Mouse (Mus musculus): ENCODE measurements around the gene Bloc1s5.

The Bloc1s5 gene

DNA sequence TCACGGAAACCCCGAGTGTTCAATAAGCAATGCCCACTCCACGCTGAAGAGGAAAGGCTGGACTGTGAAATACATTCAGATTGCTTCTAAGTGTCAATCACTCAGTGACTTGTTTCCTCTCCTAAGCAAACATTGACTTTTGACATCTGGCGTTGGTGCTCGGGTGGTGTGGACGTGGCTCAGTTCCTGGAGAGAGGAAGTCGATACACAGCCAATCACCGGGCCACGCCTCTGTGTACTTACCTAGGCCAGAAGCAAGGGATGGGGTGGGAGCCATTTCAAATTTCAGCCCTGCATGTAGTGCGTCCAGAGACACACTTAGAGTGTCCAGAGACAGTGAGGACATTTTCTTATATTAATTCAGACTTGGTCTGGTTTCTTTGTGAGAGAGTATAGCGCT lies 80.3 kb downstream of the Bloc1s5 start:
- WGBS, result 83% methylated on average over 11 of the region's 11 CpGs

DNA sequence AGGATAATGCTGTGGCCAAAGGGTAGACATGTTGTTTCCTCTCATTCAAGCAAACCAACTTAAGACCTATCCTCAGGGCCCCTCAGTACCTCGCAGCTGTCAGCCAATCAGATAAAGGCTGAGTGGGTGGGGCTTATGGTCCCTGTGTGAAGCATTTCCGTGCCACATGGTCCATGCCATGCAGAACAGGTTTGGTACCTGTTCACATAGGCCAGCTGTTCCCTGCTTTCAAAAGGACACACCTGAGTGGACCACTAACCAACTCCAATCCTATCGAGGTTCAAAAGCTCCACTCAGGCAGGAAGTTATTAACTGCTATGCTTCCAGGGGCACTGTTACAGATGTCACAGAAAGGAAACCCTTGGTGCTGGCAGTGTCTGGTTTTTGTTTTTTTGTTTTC lies 80.7 kb downstream of the Bloc1s5 start:
- 75% methylated on average over 3 of the region's 3 CpGs for WGBS

DNA sequence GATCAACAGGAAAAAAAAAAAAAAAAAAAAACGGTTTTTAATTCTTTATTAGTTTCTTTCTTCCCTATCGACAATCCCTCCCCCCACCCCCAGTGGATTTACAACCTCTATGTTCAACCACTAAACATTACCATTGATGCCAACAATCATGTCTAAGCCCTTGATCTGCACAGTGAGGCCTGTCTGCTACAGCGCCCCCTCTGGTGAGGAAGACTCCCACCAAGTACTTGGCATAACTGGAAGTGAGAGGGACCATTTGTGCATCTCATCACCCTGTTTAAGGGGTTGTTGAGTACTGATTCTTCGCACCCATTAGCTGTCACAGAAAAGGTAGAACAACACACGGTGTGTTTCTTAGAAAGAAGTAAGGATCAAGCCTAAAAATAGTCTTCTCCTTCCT lies 86.2 kb downstream of the Bloc1s5 start:
- 70% methylated on average over 5 of the region's 5 CpGs for WGBS

DNA sequence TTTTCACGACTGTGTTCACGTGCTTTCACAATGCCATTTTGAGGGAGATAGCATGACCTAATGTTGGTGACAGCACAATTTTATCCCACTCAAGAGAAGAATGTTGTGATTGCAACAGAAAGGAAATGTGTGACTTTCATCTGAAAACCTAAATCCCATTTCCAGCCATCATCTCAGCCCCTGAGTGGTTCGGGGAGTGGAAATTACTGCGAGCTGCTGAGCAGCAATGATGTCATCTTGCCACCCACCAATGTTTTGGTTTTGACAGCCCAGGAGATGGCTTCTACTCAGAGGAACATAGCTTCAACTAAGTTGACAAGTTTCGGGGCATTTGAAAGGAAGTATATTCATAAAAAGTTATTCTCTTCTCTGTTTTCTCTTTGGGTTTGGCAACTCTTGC lies 87.2 kb downstream of the Bloc1s5 start:
- WGBS, result 77% methylated on average over 5 of the region's 5 CpGs

DNA sequence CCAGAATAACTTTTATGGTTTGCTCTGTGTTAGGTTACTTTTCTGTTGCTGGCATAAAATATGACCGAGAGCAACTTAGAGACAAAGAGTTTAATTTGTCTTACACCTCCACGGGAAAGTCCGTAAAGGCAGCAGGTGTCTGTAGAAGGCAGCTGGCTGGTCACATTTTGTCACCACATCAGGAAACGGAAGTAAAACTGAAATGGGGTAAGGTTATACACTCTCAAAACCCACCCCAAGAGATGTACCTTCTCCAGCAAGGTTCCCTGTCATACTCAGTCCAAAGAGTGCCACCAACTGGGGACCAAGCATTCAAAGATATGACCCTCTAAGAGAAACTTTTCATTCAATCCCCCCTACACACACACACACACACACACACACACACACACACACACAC lies 88.2 kb downstream of the Bloc1s5 start:
- WGBS, result 94% methylated on average over 4 of the region's 4 CpGs

DNA sequence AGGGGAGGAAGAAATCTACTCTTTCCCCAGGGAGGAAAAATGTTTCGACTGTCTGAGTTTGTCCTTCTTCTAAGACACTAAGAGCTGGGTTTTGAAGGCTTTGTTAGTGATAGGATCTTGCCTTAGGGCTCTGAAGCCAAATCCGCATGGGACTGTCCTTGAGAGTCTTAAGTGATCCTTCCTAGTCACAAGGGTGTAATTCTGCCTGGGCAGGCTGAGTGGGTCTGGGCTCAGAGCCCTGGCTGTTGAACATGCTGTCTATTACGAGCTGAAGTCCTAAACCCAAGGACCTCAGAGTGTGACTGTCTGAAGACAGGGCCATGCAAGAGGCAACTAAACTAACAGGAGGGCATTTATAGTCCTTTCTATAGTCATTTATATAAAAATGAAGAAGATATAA lies 89.4 kb downstream of the Bloc1s5 start:
- 64% methylated on average over 3 of the region's 3 CpGs for WGBS

DNA sequence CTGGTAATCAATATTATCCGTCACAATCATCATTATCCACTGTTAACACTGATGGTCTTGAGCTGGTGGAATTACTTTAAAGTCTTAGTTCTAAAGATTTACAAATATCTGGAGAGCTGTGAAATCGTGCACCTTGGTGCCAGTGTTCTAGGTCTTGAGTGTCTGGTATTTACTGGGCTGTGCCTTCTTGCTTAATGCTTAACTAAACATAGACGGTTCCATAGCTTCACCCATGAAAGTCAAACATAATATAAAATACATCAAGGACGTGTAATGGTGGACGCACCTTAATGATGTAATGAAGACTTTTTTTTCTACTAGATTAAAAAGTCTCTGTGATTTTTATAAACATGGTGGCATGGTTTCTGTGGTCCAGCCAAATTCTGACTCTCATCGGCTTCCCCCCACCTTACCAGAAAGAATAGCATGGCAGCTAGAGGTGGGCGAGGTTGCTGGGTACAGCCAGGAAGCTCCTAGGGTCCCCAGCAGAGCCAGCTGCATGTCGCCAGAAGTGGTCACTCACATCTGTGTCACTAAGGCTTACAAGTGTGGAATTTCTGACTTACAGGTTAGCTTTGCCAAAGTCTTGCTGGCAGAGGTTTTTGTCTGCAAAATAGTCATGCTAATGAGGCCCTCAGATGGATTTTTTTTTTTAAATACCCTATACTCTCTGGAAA lies 90.0 kb downstream of the Bloc1s5 start:
- WGBS, result 86% methylated on average over 8 of the region's 8 CpGs

DNA sequence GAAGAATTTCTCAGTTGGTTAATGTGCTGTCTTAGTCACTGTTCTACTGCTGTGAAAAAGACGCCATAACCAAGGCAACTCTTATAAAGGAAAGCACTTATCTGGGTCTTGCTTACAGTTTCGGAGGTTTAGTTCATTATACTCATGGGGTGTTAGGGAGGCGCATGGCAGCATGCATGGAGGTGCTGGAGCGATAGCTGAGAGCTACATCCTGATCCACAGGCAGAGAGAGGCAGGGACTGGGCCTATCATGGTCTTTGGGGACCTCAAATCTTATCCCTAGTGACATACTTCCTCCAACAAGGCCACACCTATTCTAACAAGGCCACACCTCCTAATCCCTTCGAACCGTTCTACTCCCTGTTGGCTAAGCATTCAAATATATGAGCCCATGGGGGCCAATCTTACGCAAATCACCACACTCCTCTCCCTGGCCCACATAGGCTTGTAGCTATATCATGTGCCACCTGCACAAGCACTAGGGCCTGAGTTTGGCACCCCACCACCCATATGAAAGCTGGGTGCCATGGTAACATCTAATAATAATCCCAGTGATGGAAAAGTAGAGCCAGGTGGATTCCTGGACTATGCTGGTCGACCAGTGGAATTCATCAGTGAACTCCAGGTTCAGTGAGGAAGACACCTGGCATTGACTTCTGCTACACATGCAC lies 91.3 kb downstream of the Bloc1s5 start:
- WGBS, result 73% methylated on average over 8 of the region's 8 CpGs
